Mouse (Mus musculus): ENCODE measurements around the gene Slc5a4b. TPM values are rescaled to one million over a fixed set of nuclear protein-coding genes. Genes with fewer than 3 reads are reported as not detected.

Gene Slc5a4b
- total RNA-seq, 4 experiments from 2014 or later, result not detected

Small RNAs within 50 kb of the gene (microRNA-seq; reads per million reads assigned to microRNA genes)
- gene Mir6409, result not detected

Other genes with a start within 250 kb of the Slc5a4b start
- under 1 TPM in 2 of 4 experiments, not detected in 2; 0.34 to 0.35 TPM for gene Derl3, start 217.5 kb downstream of the Slc5a4b start, total RNA-seq (2022)
- gene Smarcb1, start 189.3 kb downstream of the Slc5a4b start, total RNA-seq (2022), result 10 to 100 TPM; 17.3 to 25.0 (median 21.4) TPM
- 1,000 to 10,000 TPM; 1,724 to 2,176 (median 1,900) TPM for gene Chchd10, start 177.8 kb downstream of the Slc5a4b start, total RNA-seq (2022)
- 1 to 10 TPM; 4.1 to 7.8 (median 4.6) TPM for gene Mmp11, start 174.5 kb downstream of the Slc5a4b start, total RNA-seq (2022)
- gene Gm867, start 170.3 kb downstream of the Slc5a4b start, total RNA-seq (2022), result not detected
- not detected for gene Vpreb3, start 167.9 kb downstream of the Slc5a4b start, total RNA-seq (2022)
- not detected for gene Gm5134, start 156.4 kb downstream of the Slc5a4b start, total RNA-seq (2022)
- 1 to 10 TPM; 5.9 to 8.4 (median 6.5) TPM for gene Zfp280b, start 78.3 kb downstream of the Slc5a4b start, total RNA-seq (2022)
- gene Slc5a4a, start 36.5 kb upstream of the Slc5a4b start, total RNA-seq (2022), result not detected
- gene Prmt2, start 126.9 kb upstream of the Slc5a4b start, total RNA-seq (2022), result 10 to 100 TPM in 2 of 4 experiments, 1 to 10 TPM in 2; 8.6 to 12.9 (median 10.7) TPM
- 1 to 10 TPM in 3 of 4 experiments, under 1 TPM in 1; 0.76 to 1.8 (median 1.8) TPM for gene S100b, start 142.9 kb upstream of the Slc5a4b start, total RNA-seq (2022)
- gene Dip2a, start 234.3 kb upstream of the Slc5a4b start, total RNA-seq (2022), result 1 to 10 TPM; 7.6 to 9.2 (median 8.4) TPM